ENCODE assay signal across 16 mouse cellular contexts in genomic region chr9:65074855-65075493, GRCm38 (mm10). TPM values are rescaled to one million over a fixed set of nuclear protein-coding genes. Genes with fewer than 3 reads are reported as not detected.
DNase-seq lines count a peak whose midpoint lies in the region; ATAC-seq and TF ChIP-seq lines count a peak whose summit lies in the region.
"Had no signal": no experiment of that assay in that cellular context is flagged by ENCODE, and none has a peak within 500 bp of the region (broad histone marks: within the 10 kb centered on the region; RNA-seq: fewer than 3 reads in every experiment).

No protein-coding gene starts in this region.

- peaks cover 62% of the 10 kb centered on the region for H3K36me3 ChIP-seq in liver, postnatal 0 days (replicated peaks; ENCODE audit: insufficient read depth, low read length)
- H3K36me3 ChIP-seq in forebrain, embryonic 15.5 days = peaks cover 64% of the 10 kb centered on the region

- no peak overlapping the region for H3K9ac ChIP-seq in liver, postnatal 0 days (replicated peaks)
- no peak overlapping the region for H3K9ac ChIP-seq in forebrain, embryonic 15.5 days (replicated peaks)
- H3K9ac ChIP-seq: embryonic facial prominence, embryonic 13.5 days; intestine, embryonic 15.5 days; liver, embryonic 14.5 days; midbrain, embryonic 13.5 days; neural tube, embryonic 13.5 days had no signal

- no peaks in the 10 kb centered on the region for H3K27me3 ChIP-seq in liver, postnatal 0 days (ENCODE audit: insufficient read depth, low read length)
- no peaks in the 10 kb centered on the region for H3K27me3 ChIP-seq in forebrain, embryonic 15.5 days
- H3K27me3 ChIP-seq: embryonic facial prominence, embryonic 13.5 days; intestine, embryonic 15.5 days; midbrain, embryonic 13.5 days; neural tube, embryonic 13.5 days had no signal

- peak overlapping the region; percentile 77 for H3K27ac ChIP-seq in liver, postnatal 0 days (ENCODE audit: low read depth)
- H3K27ac ChIP-seq in forebrain, embryonic 15.5 days (replicated peaks) = no peak overlapping the region
- H3K27ac ChIP-seq: embryonic facial prominence, embryonic 13.5 days; intestine, embryonic 15.5 days; liver, embryonic 14.5 days; midbrain, embryonic 13.5 days; neural tube, embryonic 13.5 days had no signal

- TF ChIP-seq EP300 in liver, postnatal 0 days (IDR thresholded peaks at IDR 0.05; ENCODE audit: low read depth) = no peak

- no peaks in the 10 kb centered on the region for H3K9me3 ChIP-seq in liver, postnatal 0 days (ENCODE audit: low read length)
- no peaks in the 10 kb centered on the region for H3K9me3 ChIP-seq in forebrain, embryonic 15.5 days
- H3K9me3 ChIP-seq: embryonic facial prominence, embryonic 13.5 days; intestine, embryonic 15.5 days; midbrain, embryonic 13.5 days; neural tube, embryonic 13.5 days had no signal

- 39% methylated on average over 6 of the region's 6 CpGs for WGBS in liver, postnatal 0 days (ENCODE audit: insufficient replicate concordance)
- 82% methylated on average over 6 of the region's 6 CpGs for WGBS in forebrain, embryonic 15.5 days

- H3K4me3 ChIP-seq in liver, postnatal 0 days (ENCODE audit: low read depth, low read length) = no peak overlapping the region
- no peak overlapping the region for H3K4me3 ChIP-seq in forebrain, embryonic 15.5 days
- H3K4me3 ChIP-seq: embryonic facial prominence, embryonic 13.5 days; intestine, embryonic 15.5 days; midbrain, embryonic 13.5 days; neural tube, embryonic 13.5 days had no signal

- TF ChIP-seq CTCF in liver, postnatal 0 days (IDR thresholded peaks at IDR 0.05; ENCODE audit: low read depth) = no peak

- H3K4me1 ChIP-seq in liver, postnatal 0 days (ENCODE audit: insufficient read depth) = 0 out of 2 replicates have a peak, but pooled peaks cover 8% of the 10 kb centered on the region
- H3K4me1 ChIP-seq in forebrain, embryonic 15.5 days = no peaks in the 10 kb centered on the region
- H3K4me1 ChIP-seq: embryonic facial prominence, embryonic 13.5 days; intestine, embryonic 15.5 days; midbrain, embryonic 13.5 days; neural tube, embryonic 13.5 days had no signal

- H3K4me2 ChIP-seq in liver, postnatal 0 days (ENCODE audit: low read depth, low read length) = 0 out of 2 replicates have a peak overlapping the region, but pooled peaks have one; percentile 13
- no peak overlapping the region for H3K4me2 ChIP-seq in forebrain, embryonic 15.5 days (replicated peaks)
- H3K4me2 ChIP-seq: embryonic facial prominence, embryonic 13.5 days; intestine, embryonic 15.5 days; midbrain, embryonic 13.5 days; neural tube, embryonic 13.5 days had no signal

- intact Hi-C loops in heart, postnatal 25 days (cut with DNase I) = no loop called here

- peak; percentile 89 for DNase-seq in heart, adult 11 months
- DNase-seq in heart, postnatal 25 days (ENCODE audit: low spot score) = no peak
- DNase-seq in lung, postnatal 36 days = peak; percentile 28
- no peak for DNase-seq in lung, postnatal 10 days
- no peak for DNase-seq in liver, postnatal 0 days
- DNase-seq in spleen, postnatal 36 days (ENCODE audit: low spot score in 2 of 2) = peak; percentile 74 to 79
- no peak for DNase-seq in layer of hippocampus, adult 9-10 months (ENCODE audit: low spot score)
- DNase-seq: cerebellum, postnatal 10 days; gastrocnemius, postnatal 25 days had no signal

- ATAC-seq in liver, postnatal 0 days = no peak; the same call in 1 of the 2 replicates
- ATAC-seq in forebrain, embryonic 15.5 days (replicated peaks) = no peak
- ATAC-seq: forebrain, embryonic 14.5 days; intestine, embryonic 15.5 days; midbrain, embryonic 13.5 days had no signal

RNA-seq across cellular contexts. Expression of gene Igdcc4, which starts 26.3 kb away (rescaled TPM):
- 10 to 100 TPM in 1 of 2 experiments, 1 to 10 TPM in 1; 8.9 to 10.3 TPM for total RNA-seq in heart, postnatal 25 days (2021)
- polyA plus RNA-seq in liver, postnatal 0 days (2015; fragmentation: Nextera tagmentation; extraction: Ambion mirVana) = 5.8 and 6.0 TPM in 2 replicates
- polyA plus RNA-seq in forebrain, embryonic 15.5 days (2015; fragmentation: Nextera tagmentation; extraction: Ambion mirVana) = 13.0 and 14.6 TPM in 2 replicates

RNA-seq across cellular contexts. Expression of gene Dpp8, which starts 42.8 kb away (rescaled TPM):
- total RNA-seq in heart, postnatal 25 days (2021) = 10 to 100 TPM; 57.4 to 68.0 TPM
- polyA plus RNA-seq in liver, postnatal 0 days (2015; fragmentation: Nextera tagmentation; extraction: Ambion mirVana) = 9.2 and 10.6 TPM in 2 replicates
- 42.5 and 44.5 TPM in 2 replicates for polyA plus RNA-seq in forebrain, embryonic 15.5 days (2015; fragmentation: Nextera tagmentation; extraction: Ambion mirVana)

RNA-seq across cellular contexts. Expression of gene Hacd3, which starts 53.5 kb away (rescaled TPM):
- total RNA-seq in heart, postnatal 25 days (2021) = 10 to 100 TPM; 17.3 to 18.5 TPM
- polyA plus RNA-seq in liver, postnatal 0 days (2015; fragmentation: Nextera tagmentation; extraction: Ambion mirVana) = 98.6 and 108 TPM in 2 replicates
- 182 and 194 TPM in 2 replicates for polyA plus RNA-seq in forebrain, embryonic 15.5 days (2015; fragmentation: Nextera tagmentation; extraction: Ambion mirVana)

Comparison
In these comparisons a context has a peak if more than half of its experiments do, and no peak if none do; other contexts are left out.
1. DNase-seq: peak in heart, adult 11 months (single experiment), lung, postnatal 36 days (single experiment) and spleen, postnatal 36 days (2 of 2); none in heart, postnatal 25 days (single experiment), lung, postnatal 10 days (single experiment), liver, postnatal 0 days (single experiment) and layer of hippocampus, adult 9-10 months (single experiment).